Mouse (Mus musculus) layer of hippocampus, adult 11-12 months (tissue): ENCODE measurements at regions not wholly inside any gene's neighbourhood (a gene's known extent, or its start where the extent isn't known, plus 50 kb on each side); places are given as distances from the start of the nearest gene placed in this dataset.

Experiments used
- DNase-seq: peaks from one replicate; pipeline ENCODE4 v3.0.0; 2022; ENCODE audit warnings: low spot score

DNA sequence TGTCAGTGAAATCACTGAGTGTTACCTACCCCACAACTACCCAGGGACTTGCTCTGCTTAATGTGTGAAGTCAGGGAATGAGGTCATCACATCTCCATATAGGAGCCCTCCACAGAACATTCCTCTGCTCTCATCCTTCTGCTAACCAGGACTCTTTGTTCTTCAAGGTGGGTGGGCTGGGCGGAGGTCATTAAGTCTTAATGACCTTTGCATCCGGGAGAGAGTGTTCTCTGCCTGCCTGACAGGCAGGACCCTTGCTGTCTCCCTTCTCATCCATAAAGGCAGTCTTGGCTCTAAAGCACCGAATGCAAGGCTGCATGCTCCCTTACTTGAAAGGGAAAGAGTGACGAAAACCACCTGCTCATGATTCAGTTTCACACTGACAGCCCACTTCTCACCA, 1051.4 kb downstream of the Slc22a22 start:
- DNase-seq: no peak

DNA sequence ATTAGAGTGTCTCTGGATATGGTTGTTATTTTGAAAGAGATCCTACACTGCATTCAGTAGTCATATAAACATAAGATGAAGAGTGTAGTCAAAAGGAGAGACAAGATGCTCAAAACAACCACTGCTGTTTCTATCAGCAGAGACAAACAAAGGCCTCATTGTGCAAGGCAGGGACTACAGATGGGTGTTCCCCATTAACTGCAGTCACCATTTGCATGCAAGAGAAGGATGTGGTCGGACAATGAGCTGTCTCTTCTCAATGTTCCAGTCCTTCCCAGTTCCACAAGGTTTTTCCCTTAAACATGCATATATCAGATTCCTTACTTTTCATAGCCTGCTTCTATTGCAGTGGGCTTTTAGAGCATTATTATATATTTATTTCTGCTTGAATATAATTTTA, 1056.7 kb downstream of the Slc22a22 start:
- DNase-seq: no peak

DNA sequence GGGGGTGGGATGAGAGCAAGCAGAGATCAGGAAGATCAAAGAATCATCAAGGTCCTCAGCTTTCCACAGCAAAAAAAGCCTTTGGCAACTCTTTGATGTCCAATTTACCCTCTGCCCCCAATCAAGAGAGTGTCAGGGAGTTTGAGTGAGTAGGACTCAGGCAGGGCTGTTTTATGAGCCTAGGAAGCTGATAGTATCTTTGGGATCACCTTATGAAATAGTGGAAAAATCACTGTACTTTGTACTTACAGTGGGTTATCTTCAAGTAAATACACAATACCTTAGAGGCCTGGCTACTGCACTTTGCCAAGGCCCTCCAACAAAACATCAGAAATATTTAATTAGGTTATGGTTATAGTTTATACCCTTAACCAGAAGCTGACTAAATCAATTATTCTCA, 1085.4 kb downstream of the Slc22a22 start:
- DNase-seq: no peak

DNA sequence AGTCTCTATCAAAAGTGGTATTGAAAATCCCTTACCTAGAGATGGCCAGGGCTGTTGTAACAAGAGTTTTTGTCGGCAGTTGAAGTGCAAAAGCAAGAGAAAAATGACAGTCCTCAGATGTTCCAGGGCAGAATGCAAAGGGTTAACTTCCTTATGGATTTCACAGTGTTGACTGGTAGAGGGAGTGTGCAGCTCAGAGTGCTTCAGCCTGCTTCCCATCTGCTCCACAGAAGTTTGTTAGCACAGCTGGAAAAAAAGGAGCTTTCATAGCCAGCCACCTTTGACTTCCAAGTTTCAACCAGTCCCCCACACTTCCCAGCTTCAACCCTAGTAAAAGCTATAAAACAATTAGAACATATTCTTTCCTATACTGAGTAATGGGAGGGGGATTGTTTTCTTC, 1098.9 kb downstream of the Slc22a22 start:
- no peak for DNase-seq

DNA sequence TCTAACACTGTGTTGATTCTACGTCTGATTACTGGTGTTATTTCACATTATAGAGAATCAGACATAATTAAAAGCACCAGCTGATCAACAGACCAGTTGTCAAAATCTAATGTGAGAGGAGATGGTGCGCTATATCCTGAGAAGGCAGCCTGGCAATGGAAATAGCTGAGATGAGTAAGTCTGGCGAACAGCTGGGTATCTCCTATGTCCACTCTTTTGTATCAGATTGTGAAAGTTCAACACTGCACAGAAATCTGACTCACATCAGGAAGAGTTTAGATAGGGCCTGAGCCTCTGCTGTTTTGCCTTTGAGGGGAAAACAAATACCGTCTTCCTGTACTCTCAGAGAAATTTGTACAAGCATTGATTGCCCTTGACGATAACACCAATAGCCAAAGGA, 1126.5 kb downstream of the Slc22a22 start:
- no peak for DNase-seq

DNA sequence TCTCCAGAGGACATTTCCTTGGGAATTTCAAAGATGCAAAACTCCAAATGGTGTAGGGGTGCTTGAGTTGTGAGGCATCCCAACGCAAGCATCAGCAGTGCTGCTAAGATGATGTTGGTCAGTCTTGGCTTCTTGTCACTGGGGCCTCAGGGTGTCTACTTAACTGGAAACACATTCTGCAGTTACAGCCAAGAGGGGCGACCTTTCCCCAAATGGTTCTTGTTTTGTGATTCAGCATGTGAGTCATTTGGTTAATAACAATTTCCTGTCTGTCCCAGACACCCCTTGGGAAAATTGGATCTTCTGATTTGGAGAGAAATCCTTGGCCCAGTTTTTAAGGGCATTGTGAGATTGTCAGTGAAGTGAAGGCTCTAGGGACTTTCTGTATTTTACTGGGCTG, 1131.3 kb downstream of the Slc22a22 start:
- no peak for DNase-seq

DNA sequence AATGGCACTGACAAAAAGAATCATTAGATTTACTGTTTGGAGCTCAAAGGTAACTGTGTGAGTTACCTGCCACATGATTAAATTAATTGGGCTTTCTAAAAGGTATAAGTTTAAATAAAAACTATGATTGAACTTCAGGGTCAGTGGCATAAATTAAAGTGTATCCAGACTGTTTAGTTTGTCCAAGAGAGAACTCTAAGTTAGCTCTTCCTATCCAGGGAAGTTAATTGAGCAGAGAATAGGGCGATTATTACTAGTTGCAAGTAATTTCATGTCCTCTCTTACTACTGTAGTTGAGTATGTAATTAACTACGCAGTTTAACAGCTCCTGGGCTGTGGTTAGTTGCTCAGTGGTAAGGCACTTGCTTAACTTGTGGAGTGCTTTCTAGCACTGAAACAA, 1132.5 kb downstream of the Slc22a22 start:
- no peak for DNase-seq

DNA sequence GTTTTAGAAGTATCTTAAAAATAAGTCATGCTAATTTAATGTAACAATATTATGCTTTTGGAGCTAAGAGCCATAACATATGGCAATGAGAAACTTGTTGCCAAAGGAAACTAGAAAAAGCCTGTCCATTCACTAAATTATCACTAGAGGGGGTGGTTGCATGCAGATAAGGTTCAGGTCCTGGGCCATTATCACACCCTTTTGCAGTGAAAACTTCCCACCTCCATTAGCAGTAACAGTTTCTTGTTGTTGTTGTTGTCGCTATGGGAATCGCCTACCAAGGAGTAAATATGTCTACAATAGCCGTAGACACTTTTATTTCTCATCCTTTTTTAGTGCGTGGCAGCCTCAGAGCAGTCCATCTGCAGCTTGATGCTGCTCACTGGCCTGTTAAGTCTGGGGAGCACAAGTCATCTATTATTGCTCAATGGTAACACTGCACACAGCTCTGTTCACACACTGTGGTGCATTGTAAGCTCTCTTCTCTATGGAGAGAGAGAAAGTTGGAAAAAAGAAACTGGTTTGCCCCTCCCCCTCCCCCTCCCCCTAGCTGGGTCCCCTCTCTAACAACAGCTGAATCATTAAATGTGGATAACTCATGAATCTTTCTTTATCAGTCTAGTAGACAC, 1133.0 kb downstream of the Slc22a22 start:
- no peak for DNase-seq

DNA sequence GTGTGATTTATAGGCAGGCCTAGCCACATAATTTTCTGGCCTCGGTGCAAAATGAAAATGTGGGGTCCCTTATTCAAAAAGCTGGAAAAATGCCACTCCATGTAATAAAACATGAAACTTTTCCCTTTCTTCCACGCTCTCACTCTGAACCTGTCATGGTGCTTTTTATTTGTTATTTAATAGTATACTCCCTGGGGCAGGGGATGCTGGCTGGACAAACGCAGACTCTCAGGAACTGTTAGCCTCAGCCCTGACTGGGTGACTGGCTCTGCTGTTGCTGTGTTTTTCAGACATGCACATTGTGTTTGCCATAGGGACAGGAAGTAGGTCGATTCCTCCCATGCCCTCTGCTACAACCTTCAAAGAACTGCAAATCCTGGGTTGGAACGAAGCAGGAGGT, 1139.5 kb downstream of the Slc22a22 start:
- no peak for DNase-seq

DNA sequence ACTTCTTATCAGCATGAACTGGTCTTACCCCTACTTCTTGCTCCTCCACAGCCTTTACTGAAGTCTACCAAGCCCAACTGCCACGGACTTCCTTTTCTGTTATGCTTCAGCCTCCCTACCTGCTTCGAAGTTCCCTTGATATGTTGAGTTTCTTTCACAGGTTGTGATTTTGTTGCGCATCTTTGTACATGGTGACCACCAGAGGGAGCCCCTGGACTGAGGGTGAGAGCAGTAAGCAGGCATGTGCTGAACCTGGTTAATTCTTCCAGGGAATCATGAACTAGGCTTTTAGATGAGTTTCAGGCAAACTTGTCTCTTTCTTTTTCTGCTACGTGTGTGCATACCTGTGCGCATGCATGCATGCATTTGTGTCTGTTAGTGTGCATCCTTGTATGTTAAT, 1141.0 kb downstream of the Slc22a22 start:
- DNase-seq: peak; percentile 62

DNA sequence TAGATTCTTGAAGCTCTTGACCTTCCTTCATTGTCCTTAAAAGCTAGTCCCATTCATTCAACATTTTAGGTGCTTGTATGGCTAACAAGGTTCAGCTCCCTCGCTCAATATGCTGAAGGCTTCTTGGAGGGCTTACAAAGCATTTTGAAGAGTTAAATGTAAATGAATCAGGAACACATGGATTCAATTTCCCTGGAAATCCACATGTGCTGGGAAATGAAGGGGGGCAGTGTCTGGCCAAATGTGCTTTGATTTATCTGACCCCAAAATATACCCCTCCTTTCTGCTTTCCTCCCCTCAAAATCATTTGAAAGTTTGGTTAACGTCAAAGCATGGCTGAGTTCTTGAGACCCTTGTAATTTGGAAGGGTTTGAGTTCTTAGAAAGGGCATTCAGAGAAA, 1142.4 kb downstream of the Slc22a22 start:
- DNase-seq: no peak

DNA sequence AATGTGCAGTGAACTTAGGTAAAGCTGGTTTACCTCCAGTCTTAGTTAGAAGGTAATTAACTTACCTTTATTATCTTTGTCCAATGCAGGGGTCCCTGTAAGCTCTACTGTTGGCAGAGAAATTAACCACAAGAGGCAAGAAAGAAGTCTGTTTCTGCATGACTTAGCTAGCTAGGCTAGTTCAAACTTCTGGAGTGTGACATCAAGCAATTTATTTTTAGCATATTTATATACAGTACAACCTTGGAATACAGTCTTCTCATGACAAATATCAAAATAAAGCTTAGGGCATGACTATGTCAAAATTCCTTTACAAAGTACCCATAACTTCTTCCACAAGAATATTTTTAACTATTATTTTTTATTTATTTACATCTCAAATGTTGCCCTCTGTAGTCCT, 1156.9 kb downstream of the Slc22a22 start:
- no peak for DNase-seq

DNA sequence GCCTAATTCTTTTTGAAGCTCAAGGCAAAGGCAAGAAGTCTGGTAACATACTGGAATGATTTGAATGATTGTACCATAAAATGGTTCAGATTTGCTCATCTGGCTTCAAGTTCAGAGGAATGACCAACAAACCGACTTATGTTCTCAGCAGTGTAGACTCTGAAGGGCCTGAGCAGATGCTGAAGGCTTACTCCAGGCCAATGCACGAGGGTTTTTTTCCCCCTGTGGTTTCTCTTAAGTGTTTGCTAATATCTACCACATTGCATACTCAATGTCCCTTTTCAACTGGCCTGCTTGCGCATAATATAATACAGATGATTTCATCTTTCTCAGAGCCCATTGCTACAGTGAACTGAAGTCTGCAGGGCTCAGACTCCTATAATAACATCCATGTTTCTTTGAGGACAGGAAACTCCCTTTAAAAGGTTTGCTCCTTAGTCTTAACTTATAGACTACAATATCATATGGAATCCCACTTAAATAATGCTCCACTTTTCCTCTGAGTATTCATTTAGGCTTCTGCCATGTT, 1182.5 kb downstream of the Slc22a22 start:
- no peak for DNase-seq

DNA sequence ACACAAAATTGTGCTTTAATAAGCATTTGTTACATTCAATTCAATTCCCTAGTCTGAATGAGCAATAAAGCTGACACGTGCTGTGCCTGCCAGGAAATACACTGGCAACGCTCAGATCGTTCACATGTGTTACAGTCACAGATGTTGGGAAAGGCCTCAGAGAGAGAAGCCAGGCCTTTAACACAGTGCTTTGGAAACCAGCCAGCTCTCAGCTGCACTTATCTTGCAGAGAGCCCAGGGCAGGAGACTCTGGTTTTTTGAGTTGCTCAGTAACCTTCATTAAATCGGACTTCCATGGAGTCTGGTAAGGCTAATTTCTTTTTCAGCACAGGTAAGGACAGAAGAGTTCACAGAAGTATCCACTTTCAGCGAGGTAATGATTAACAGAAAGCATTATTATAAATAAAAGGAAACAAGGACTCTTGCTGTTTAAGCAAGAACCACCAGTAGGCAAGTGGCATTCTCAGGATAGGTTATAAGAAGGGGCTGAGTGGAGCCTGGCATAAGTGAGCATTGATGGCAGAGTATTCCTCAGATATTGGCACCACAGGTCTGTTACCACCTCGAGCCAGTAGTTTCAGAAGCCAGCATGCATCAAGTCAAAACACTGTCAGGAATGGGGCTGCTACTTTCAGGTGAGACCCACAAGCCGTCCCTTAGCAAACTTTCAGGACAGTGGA, 1198.7 kb downstream of the Slc22a22 start:
- peak; percentile 3 for DNase-seq

DNA sequence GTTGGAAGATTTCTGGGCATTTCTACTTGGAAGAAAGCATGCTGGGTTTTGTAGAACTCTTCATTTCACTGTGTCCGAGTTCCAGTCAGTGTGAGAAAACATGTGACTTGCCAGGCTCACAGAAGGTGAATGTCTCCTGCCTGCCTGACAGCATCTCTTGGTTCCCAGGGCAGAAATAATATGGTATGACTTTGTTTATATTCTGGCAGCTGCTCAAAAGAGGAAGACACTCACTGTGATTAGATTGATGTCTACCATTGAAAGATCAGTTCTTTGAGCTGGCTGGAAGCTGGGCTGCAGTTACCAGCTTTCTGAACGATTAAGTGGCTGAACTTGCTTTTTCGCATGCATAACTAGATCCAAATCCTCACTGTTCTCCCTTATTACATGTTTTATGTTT, 1199.4 kb downstream of the Slc22a22 start:
- no peak for DNase-seq

DNA sequence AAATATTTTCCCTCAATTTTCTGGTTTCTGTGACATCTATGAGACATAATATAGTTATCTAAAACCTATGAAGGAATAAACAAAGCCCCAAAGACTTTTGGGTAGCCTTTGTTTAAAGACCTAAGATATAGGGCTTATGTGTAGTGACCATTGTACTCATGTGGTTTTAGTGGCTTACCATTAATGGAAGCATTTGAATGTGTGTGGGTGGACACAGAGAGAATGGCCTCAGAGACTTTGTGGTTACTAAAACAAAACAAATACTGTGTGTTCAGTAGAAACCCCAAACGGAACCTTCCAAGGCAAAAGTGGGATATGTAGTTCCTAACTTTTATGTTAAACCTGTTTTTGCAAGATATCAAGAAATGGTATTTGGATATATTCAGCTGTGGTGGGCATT, 1228.7 kb downstream of the Slc22a22 start:
- DNase-seq: no peak

DNA sequence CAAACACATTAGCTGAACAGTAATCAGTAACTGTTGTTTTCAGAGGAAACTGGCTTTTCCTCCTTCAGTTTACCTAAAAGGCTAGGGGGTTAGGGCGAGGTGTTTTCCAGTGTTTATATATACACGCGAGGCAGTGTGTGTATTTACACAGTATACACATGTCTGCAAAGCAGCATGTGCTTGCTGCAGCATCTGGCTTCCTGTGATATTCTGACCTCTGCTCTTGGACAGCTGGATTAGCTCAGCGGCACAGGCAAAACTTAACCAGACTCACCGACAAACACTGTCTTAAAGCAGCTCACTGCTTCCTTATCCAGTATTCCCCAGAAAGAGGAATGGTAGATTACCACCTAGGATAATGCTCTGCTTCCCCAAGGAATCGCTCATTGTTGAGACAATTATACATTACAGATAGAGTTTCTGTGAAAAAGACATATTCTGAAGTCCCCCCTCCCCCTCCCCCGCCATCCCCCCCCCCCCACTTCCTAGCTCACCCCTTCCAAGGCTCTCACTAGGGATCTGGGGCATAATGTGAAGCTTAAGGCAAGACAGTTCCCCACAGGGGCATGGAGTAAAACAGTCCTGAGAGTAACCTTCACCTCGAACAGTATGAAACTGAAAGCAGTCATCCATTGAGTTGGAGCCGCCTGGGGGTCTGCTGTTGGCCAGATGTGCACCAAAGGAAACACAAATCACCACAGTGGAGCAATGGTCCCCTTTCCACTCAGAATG, 1233.3 kb downstream of the Slc22a22 start:
- DNase-seq: no peak

DNA sequence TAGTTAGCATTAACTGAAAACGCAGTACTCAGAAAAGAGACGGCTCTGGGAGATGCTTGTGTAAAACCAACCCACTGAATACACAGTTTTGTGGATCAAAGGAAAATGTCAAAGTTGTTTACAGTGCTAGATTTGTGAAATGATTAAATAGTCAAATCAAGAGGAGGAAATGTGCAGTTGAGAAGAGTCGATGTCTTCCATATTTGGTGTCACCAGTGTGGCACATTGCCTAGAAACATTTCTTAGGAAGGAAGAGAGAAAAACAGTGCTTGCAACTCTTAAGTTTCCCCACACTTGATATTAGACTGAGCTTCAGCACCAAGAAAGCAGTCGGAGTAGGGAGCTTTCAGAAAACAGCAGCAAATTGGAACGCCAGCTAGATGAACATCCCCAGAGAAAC, 1274.9 kb downstream of the Slc22a22 start:
- DNase-seq: no peak

DNA sequence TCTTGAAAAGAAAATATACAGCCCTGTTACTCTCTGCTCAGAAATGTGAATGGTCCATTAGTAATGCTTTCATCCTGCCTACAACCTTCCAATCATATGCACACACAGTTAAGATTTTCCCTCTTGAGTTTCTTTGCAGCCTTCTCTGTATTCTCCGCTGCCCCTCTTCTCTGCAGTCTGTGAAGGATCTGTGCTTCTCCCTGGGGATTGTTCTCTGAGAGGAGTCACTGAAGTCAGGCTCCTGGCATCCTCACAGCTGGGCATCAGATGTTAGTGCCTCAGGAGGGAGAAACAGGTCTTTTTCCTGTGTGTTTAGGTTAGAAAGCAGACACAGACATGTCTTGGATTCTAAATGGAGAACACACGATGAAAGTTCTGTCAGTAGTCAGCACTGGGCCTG, 1278.1 kb downstream of the Slc22a22 start:
- no peak for DNase-seq

DNA sequence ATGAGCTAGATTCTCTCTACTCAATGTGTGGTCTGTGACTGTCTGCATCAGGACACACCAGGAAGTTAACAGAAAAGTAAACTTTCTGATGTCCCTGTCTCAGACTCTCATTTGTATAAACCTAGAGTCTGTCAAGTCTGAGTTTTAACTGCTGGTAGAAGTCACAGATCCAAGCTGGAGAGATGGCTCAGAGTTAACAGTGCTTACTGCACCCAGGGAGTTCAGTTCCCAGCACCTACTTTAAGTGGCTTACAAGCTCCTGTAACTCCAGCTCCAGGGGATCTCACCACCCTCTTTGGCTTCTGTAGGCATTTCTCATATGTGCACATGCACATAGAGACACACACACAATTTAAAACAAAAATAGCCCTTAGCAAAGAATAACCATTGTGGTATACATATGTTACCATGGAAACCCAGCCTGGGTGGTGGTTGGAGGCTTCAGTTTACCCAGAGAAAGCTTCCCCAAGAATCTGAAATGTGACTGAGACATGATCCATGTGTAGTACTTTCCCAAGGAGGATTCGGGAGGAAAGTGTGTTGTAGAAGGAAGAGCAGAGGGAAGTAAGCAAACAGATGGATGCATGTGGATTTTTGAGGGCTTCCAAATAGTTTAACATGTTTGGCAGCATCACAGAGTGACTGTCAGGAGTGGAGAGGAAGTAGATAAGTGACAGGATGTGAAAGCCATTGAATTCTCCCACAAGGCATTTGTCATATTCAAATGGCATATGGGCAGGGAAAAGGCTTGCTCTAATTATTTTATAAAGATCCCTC, 1279.8 kb downstream of the Slc22a22 start:
- DNase-seq: peak; percentile 27

DNA sequence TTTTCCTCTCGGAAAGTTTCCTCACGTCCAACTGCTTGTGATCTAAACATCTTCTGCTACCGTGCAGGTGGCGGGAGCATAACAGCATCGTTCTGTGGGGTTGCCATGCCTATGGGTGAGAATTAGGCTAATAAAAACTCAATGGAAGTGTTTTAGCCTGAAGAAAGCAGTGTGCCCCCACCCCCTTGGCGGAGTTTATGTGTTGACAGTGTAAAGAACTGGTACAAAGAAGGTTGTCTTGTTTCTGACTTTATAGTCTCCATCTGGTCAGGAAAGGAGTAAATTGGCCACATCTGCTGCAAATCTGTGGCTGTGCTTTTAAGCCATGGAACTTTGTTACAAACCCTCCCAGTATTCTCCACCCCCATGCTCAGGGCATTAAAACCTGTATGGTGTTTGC, 1311.2 kb downstream of the Slc22a22 start:
- no peak for DNase-seq

DNA sequence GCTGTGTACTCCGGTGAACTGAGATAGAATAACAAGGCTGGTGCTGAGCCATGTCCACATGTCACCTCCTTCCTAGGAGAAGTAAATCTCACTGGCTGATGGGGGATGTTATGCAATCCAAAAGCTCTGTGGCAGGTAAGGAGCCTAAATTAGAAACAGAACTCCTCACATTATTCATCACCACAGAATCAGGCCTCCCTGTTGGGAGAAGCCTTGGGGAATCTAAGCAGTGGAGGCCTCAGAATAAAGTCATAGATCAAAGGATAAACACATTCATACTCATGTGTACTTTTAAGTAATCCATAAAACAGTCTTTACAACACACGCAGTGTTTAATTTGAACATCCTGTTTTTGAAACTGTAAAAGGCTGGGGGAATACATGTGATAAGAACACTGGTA, 1318.7 kb downstream of the Slc22a22 start:
- no peak for DNase-seq

DNA sequence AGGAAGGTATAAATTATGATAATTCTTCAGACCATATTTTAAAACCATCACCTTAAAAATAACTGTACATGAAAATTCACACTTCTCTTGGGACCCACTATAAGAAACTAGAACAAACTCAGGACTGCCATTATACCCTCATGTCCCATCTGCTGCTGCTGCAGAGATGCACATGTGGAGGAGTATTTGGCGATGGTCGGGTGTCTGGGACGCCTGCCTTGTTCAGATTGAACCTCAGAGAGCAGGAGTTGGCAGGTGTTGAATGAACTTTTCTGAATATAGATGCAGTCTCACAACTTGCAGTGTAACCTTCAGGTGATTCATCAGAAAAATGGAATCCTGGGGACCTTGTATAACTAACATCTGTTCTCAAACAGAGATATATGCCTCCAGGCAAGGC, 1338.0 kb downstream of the Slc22a22 start:
- no peak for DNase-seq
